Mouse (Mus musculus): ENCODE measurements at regions not wholly inside any gene's neighbourhood (a gene's known extent, or its start where the extent isn't known, plus 50 kb on each side); places are given as distances from the start of the nearest gene placed in this dataset.

GRCm38 (mm10) chr15:38164848-38165247, 739.5 kb downstream of the 4930447A16Rik start:
- TF ChIP-seq CTCF (IDR thresholded peaks at IDR 0.05; ENCODE audit: low read depth) = no peak
- no peak for TF ChIP-seq EP300 (IDR thresholded peaks at IDR 0.05; ENCODE audit: low read depth)
